Mouse (Mus musculus) embryonic facial prominence, embryonic 13.5 days (tissue): Measurements from ENCODE around the gene D1Ertd622e. TPM values are rescaled to one million over a fixed set of nuclear protein-coding genes. Genes with fewer than 3 reads are reported as not detected.

Source experiments
- ATAC-seq: fragments of 200-750 bp; cut with Nextera tagmentation; 2 replicates; pipeline ENCODE4 v1.8.0; 2017; ENCODE audit warnings: low read depth; ENCODE audit not compliant: insufficient number of reproducible peaks, insufficient read depth, low FRiP score, low TSS enrichment
- H3K27ac ChIP-seq: fragments of 300-500 bp; sonication (generic); 2 replicates; pipeline ENCODE4 v1.5.1; 2015; ENCODE audit warnings: moderate library complexity, mild to moderate bottlenecking, inconsistent platforms
- H3K27me3 ChIP-seq: fragments of 300-500 bp; sonication (generic); 2 replicates; pipeline ENCODE4 v1.6.1; 2015; ENCODE audit warnings: mild to moderate bottlenecking, inconsistent platforms
- H3K36me3 ChIP-seq: fragments of 300-500 bp; sonication (generic); 2 replicates; pipeline ENCODE4 v1.6.1; 2015; ENCODE audit warnings: mild to moderate bottlenecking, inconsistent platforms
- H3K4me1 ChIP-seq: fragments of 300-500 bp; sonication (generic); 2 replicates; pipeline ENCODE4 v1.6.1; 2015; ENCODE audit warnings: inconsistent platforms
- H3K4me2 ChIP-seq: fragments of 300-500 bp; sonication (generic); 2 replicates; pipeline ENCODE4 v1.6.1; 2015; ENCODE audit warnings: moderate library complexity, mild to moderate bottlenecking, inconsistent platforms
- H3K4me3 ChIP-seq: fragments of 300-500 bp; sonication (generic); 2 replicates; pipeline ENCODE4 v1.5.1; 2015; ENCODE audit warnings: mild to moderate bottlenecking, inconsistent platforms
- H3K9ac ChIP-seq: fragments of 300-500 bp; sonication (generic); 2 replicates; pipeline ENCODE4 v1.6.1; 2015; ENCODE audit warnings: mild to moderate bottlenecking, inconsistent platforms
- H3K9me3 ChIP-seq: fragments of 300-500 bp; sonication (generic); 2 replicates; pipeline ENCODE4 v1.6.1; 2016; ENCODE audit warnings: inconsistent platforms
- WGBS: fragments of 180-500 bp; shearing (Covaris S2); methylation state at CpG from one replicate; pipeline ENCODE4 v1.1.7; 2015; ENCODE audit warnings: mixed read lengths; 5-methylcytosine and 5-hydroxymethylcytosine counted together
- polyA plus RNA-seq: library from polyadenylated mRNA; unstranded; fragments of >200 nt; fragmentation: Nextera tagmentation; extraction: Ambion mirVana; gene quantifications from 2 replicates; pipeline ENCODE4 v1.2.1, GENCODE M21; 2015

Gene D1Ertd622e
- 17.5 and 18.2 TPM in 2 replicates for polyA plus RNA-seq

- peak; percentile 94 for ATAC-seq
- Histone ChIP-seq H3K4me3 (peak within 1 kb of the TSS; percentile 89), H3K9ac (peak within 1 kb of the TSS; percentile 88), H3K36me3 (no peaks in the 10 kb centered on the region), H3K4me2 (peak within 1 kb of the TSS; percentile 90), H3K9me3 (no peaks in the 10 kb centered on the region), H3K27me3 (no peaks in the 10 kb centered on the region), H3K4me1 (peaks cover 23% of the 10 kb centered on the region), H3K27ac (peak within 1 kb of the TSS; percentile 92)
- under 1% methylated on average over 99 of the region's 106 CpGs for WGBS
Measured at GRCm38 (mm10) chr1:97661406-97662241, at the start of gene D1Ertd622e. Gene D1Ertd622e (minus strand): TSS chr1:97662074.

GRCm38 (mm10) chr1:97710520-97710919, 48.6 kb upstream of the D1Ertd622e start:
- WGBS, result 94% methylated on average over 3 of the region's 3 CpGs
- Histone ChIP-seq H3K36me3 (peaks cover 43% of the 10 kb centered on the region), H3K4me1 (no peaks in the 10 kb centered on the region), H3K9me3 (no peaks in the 10 kb centered on the region), H3K4me2 (no peak overlapping the region), H3K27me3 (no peaks in the 10 kb centered on the region), H3K4me3 (no peak overlapping the region), H3K27ac (no peak overlapping the region), H3K9ac (no peak overlapping the region)
- no peak for ATAC-seq

- Histone ChIP-seq H3K36me3 (peaks cover 29% of the 10 kb centered on the region), H3K9ac (no peak overlapping the region), H3K4me1 (no peaks in the 10 kb centered on the region), H3K9me3 (no peaks in the 10 kb centered on the region), H3K4me2 (no peak overlapping the region), H3K27me3 (no peaks in the 10 kb centered on the region), H3K27ac (no peak overlapping the region), H3K4me3 (no peak overlapping the region)
- ATAC-seq, result no peak
Measured at GRCm38 (mm10) chr1:97705389-97705788, 43.5 kb upstream of the D1Ertd622e start.

- ATAC-seq, result no peak
- Histone ChIP-seq H3K4me1 (no peaks in the 10 kb centered on the region), H3K9me3 (no peaks in the 10 kb centered on the region), H3K4me2 (no peak overlapping the region), H3K9ac (no peak overlapping the region), H3K27me3 (no peaks in the 10 kb centered on the region), H3K4me3 (no peak overlapping the region), H3K27ac (no peak overlapping the region), H3K36me3 (peaks cover 25% of the 10 kb centered on the region)
- 95% methylated on average over 1 of the region's 1 CpGs for WGBS
Measured at GRCm38 (mm10) chr1:97704646-97705045, 42.8 kb upstream of the D1Ertd622e start.

- no peak overlapping the region for H3K4me3 ChIP-seq
Measured at GRCm38 (mm10) chr1:97698956-97699570, 37.2 kb upstream of the D1Ertd622e start.

GRCm38 (mm10) chr1:97697273-97697672, 35.4 kb upstream of the D1Ertd622e start:
- no peak overlapping the region for H3K4me3 ChIP-seq
- no peak for ATAC-seq
- H3K9me3 ChIP-seq, result no peaks in the 10 kb centered on the region
- no peak overlapping the region for H3K27ac ChIP-seq
- 83% methylated on average over 1 of the region's 1 CpGs for WGBS
- H3K4me2 ChIP-seq, result no peak overlapping the region
- H3K36me3 ChIP-seq, result no peaks in the 10 kb centered on the region
- no peaks in the 10 kb centered on the region for H3K27me3 ChIP-seq
- no peak overlapping the region for H3K9ac ChIP-seq
- 0 out of 2 replicates have a peak, but pooled peaks cover 4% of the 10 kb centered on the region for H3K4me1 ChIP-seq

More at GRCm38 (mm10) chr1:97698956-97699570, 37.2 kb upstream of the D1Ertd622e start:
- 22% methylated on average over 11 of the region's 11 CpGs for WGBS
- Histone ChIP-seq H3K9me3 (no peaks in the 10 kb centered on the region), H3K27ac (no peak overlapping the region), H3K4me1 (0 out of 2 replicates have a peak, but pooled peaks cover 4% of the 10 kb centered on the region), H3K9ac (no peak overlapping the region), H3K36me3 (no peaks in the 10 kb centered on the region; the same call in 1 of the 2 replicates), H3K27me3 (no peaks in the 10 kb centered on the region), H3K4me2 (no peak overlapping the region)
- ATAC-seq, result 0 out of 2 replicates have a peak, but pooled peaks have one; percentile 37

- ATAC-seq, result no peak
- H3K4me2 ChIP-seq, result no peak overlapping the region
- H3K4me1 ChIP-seq, result no peaks in the 10 kb centered on the region
- H3K9ac ChIP-seq, result no peak overlapping the region
- H3K36me3 ChIP-seq, result no peaks in the 10 kb centered on the region
- H3K27ac ChIP-seq, result no peak overlapping the region
- H3K9me3 ChIP-seq, result no peaks in the 10 kb centered on the region
- H3K27me3 ChIP-seq, result no peaks in the 10 kb centered on the region
- H3K4me3 ChIP-seq, result no peak overlapping the region
Measured at GRCm38 (mm10) chr1:97693825-97694224, 32.0 kb upstream of the D1Ertd622e start.

- no peaks in the 10 kb centered on the region for H3K9me3 ChIP-seq
- no peaks in the 10 kb centered on the region for H3K36me3 ChIP-seq
- no peak overlapping the region for H3K4me3 ChIP-seq
- H3K9ac ChIP-seq, result no peak overlapping the region
- no peak for ATAC-seq
- no peaks in the 10 kb centered on the region for H3K4me1 ChIP-seq
- no peak overlapping the region for H3K27ac ChIP-seq
- 15% methylated on average over 3 of the region's 3 CpGs for WGBS
- H3K4me2 ChIP-seq, result no peak overlapping the region
- no peaks in the 10 kb centered on the region for H3K27me3 ChIP-seq
Measured at GRCm38 (mm10) chr1:97688756-97689155, 26.9 kb upstream of the D1Ertd622e start.

GRCm38 (mm10) chr1:97676526-97677177, 14.8 kb upstream of the D1Ertd622e start:
- Histone ChIP-seq H3K4me3 (no peak overlapping the region), H3K27me3 (no peaks in the 10 kb centered on the region), H3K36me3 (no peaks in the 10 kb centered on the region), H3K9ac (no peak overlapping the region), H3K9me3 (no peaks in the 10 kb centered on the region), H3K4me2 (no peak overlapping the region), H3K4me1 (no peaks in the 10 kb centered on the region), H3K27ac (no peak overlapping the region)
- ATAC-seq, result no peak
- 71% methylated on average over 4 of the region's 4 CpGs for WGBS

GRCm38 (mm10) chr1:97676115-97676514, 14.2 kb upstream of the D1Ertd622e start:
- H3K9me3 ChIP-seq, result no peaks in the 10 kb centered on the region
- WGBS, result 64% methylated on average over 2 of the region's 2 CpGs
- no peak overlapping the region for H3K9ac ChIP-seq
- H3K27ac ChIP-seq, result no peak overlapping the region
- ATAC-seq, result no peak
- no peaks in the 10 kb centered on the region for H3K36me3 ChIP-seq
- H3K4me3 ChIP-seq, result no peak overlapping the region
- H3K4me1 ChIP-seq, result no peaks in the 10 kb centered on the region
- H3K4me2 ChIP-seq, result no peak overlapping the region
- no peaks in the 10 kb centered on the region for H3K27me3 ChIP-seq

- no peak overlapping the region for H3K9ac ChIP-seq
- H3K27ac ChIP-seq, result no peak overlapping the region
- WGBS, result 67% methylated on average over 2 of the region's 2 CpGs
- no peaks in the 10 kb centered on the region for H3K4me1 ChIP-seq
- H3K9me3 ChIP-seq, result no peaks in the 10 kb centered on the region
- no peaks in the 10 kb centered on the region for H3K36me3 ChIP-seq
- H3K27me3 ChIP-seq, result no peaks in the 10 kb centered on the region
- no peak for ATAC-seq
- H3K4me2 ChIP-seq, result no peak overlapping the region
- no peak overlapping the region for H3K4me3 ChIP-seq
Measured at GRCm38 (mm10) chr1:97672849-97673248, 11.0 kb upstream of the D1Ertd622e start.
